Mouse (Mus musculus) adrenal gland, adult 2 months (tissue): ENCODE measurements around the gene 4921517D22Rik. TPM values are rescaled to one million over a fixed set of nuclear protein-coding genes. Genes with fewer than 3 reads are reported as not detected.

Experiments
- DNase-seq: peaks from one replicate; pipeline ENCODE4 v3.0.0; 2021
- polyA plus RNA-seq: library from polyadenylated mRNA; depleted of rRNA; stranded (reverse); fragments of >200 nt; gene quantifications from 2 replicates; pipeline ENCODE4 v1.2.3, GENCODE M21; 2012; rRNA removed
- total RNA-seq, 2 experiments: library from RNA; stranded (reverse); gene quantifications; 2 replicates each; pipeline ENCODE4 v1.2.3; 2021

The 4921517D22Rik gene
- total and polyA plus RNA-seq, 3 experiments = not detected

GRCm38 (mm10) chr13:59657781-59658180 is 36.1 kb downstream of the 4921517D22Rik start:
- DNase-seq = no peak

- peak; percentile 10 for DNase-seq
Measured at GRCm38 (mm10) chr13:59656975-59657388, 36.9 kb downstream of the 4921517D22Rik start.

GRCm38 (mm10) chr13:59656316-59656832 is 37.5 kb downstream of the 4921517D22Rik start:
- DNase-seq = no peak

GRCm38 (mm10) chr13:59655718-59656315 is 38.1 kb downstream of the 4921517D22Rik start:
- no peak for DNase-seq

- no peak for DNase-seq
Measured at GRCm38 (mm10) chr13:59654465-59654864, 39.4 kb downstream of the 4921517D22Rik start.

GRCm38 (mm10) chr13:59653136-59653535 is 40.8 kb downstream of the 4921517D22Rik start:
- DNase-seq = no peak

GRCm38 (mm10) chr13:59652651-59653050 is 41.3 kb downstream of the 4921517D22Rik start:
- no peak for DNase-seq

GRCm38 (mm10) chr13:59649781-59650180 is 44.1 kb downstream of the 4921517D22Rik start:
- DNase-seq = no peak

GRCm38 (mm10) chr13:59648598-59648997 is 45.3 kb downstream of the 4921517D22Rik start:
- DNase-seq = no peak

- DNase-seq = no peak
Measured at GRCm38 (mm10) chr13:59647484-59647883, 46.4 kb downstream of the 4921517D22Rik start.

- DNase-seq = no peak
Measured at GRCm38 (mm10) chr13:59646674-59647244, 47.1 kb downstream of the 4921517D22Rik start.

GRCm38 (mm10) chr13:59645491-59645890 is 48.4 kb downstream of the 4921517D22Rik start:
- no peak for DNase-seq

GRCm38 (mm10) chr13:59642818-59643217 is 51.1 kb downstream of the 4921517D22Rik start:
- no peak for DNase-seq

GRCm38 (mm10) chr13:59640178-59640440 is 53.8 kb downstream of the 4921517D22Rik start:
- no peak for DNase-seq

- no peak for DNase-seq
Measured at GRCm38 (mm10) chr13:59639368-59640177, 54.3 kb downstream of the 4921517D22Rik start.

- no peak for DNase-seq
Measured at GRCm38 (mm10) chr13:59637800-59638199, 56.1 kb downstream of the 4921517D22Rik start.

Other genes with a start within 250 kb of the 4921517D22Rik start
- gene Agtpbp1, start 108.9 kb downstream of the 4921517D22Rik start, total RNA-seq = 10 to 100 TPM; 38.9 to 45.7 TPM
- gene Agtpbp1, start 108.9 kb downstream of the 4921517D22Rik start, polyA plus RNA-seq = 2.9 and 4.3 TPM in 2 replicates
- gene Naa35, start 108.8 kb downstream of the 4921517D22Rik start, total RNA-seq = 10 to 100 TPM; 52.4 to 63.3 TPM
- 12.4 and 17.6 TPM in 2 replicates for gene Naa35, start 108.8 kb downstream of the 4921517D22Rik start, polyA plus RNA-seq
- gene Golm1, start 18.3 kb downstream of the 4921517D22Rik start, total RNA-seq = 10 to 100 TPM in 1 of 2 experiments, 1 to 10 TPM in 1; 6.7 to 10.4 TPM
- gene Golm1, start 18.3 kb downstream of the 4921517D22Rik start, polyA plus RNA-seq = 1.2 and 1.4 TPM in 2 replicates
- gene Spata31d1a, start 16.2 kb upstream of the 4921517D22Rik start, total RNA-seq = not detected
- not detected in 2 replicates for gene Spata31d1a, start 16.2 kb upstream of the 4921517D22Rik start, polyA plus RNA-seq
- gene Spata31d1b, start 18.2 kb upstream of the 4921517D22Rik start, total RNA-seq = not detected
- not detected in 2 replicates for gene Spata31d1b, start 18.2 kb upstream of the 4921517D22Rik start, polyA plus RNA-seq
- gene Spata31d1d, start 37.6 kb upstream of the 4921517D22Rik start, total RNA-seq = not detected
- gene Spata31d1d, start 37.6 kb upstream of the 4921517D22Rik start, polyA plus RNA-seq = not detected in 2 replicates
- gene 1700014D04Rik, start 52.6 kb upstream of the 4921517D22Rik start, total RNA-seq = not detected
- gene 1700014D04Rik, start 52.6 kb upstream of the 4921517D22Rik start, polyA plus RNA-seq = 0.03 TPM in 1 of 2 replicates, not detected in the other
- gene Isca1, start 75.7 kb upstream of the 4921517D22Rik start, total RNA-seq = 100 to 1,000 TPM; 104 to 107 TPM
- gene Isca1, start 75.7 kb upstream of the 4921517D22Rik start, polyA plus RNA-seq = 59.3 and 60.1 TPM in 2 replicates
- not detected for gene Gm49354, start 88.1 kb upstream of the 4921517D22Rik start, total RNA-seq
- not detected in 2 replicates for gene Gm49354, start 88.1 kb upstream of the 4921517D22Rik start, polyA plus RNA-seq
- 10 to 100 TPM; 60.9 to 79.3 TPM for gene Tut7, start 129.0 kb upstream of the 4921517D22Rik start, total RNA-seq
- gene Tut7, start 129.0 kb upstream of the 4921517D22Rik start, polyA plus RNA-seq = 14.8 and 16.4 TPM in 2 replicates